Mouse (Mus musculus) thymus, adult 2 months (tissue): ENCODE results near the gene Gm17359. TPM values are rescaled to one million over a fixed set of nuclear protein-coding genes. Genes with fewer than 3 reads are reported as not detected.

Experiments
- DNase-seq: peaks from one replicate; pipeline ENCODE4 v3.0.0; 2021
- H3K27ac ChIP-seq: fragments of 200-500 bp; 2 replicates; pipeline ENCODE4 v1.5.1; 2012; ENCODE audit warnings: low read length, control low read depth; ENCODE audit not compliant: control insufficient read depth, insufficient read depth
- H3K27me3 ChIP-seq: fragments of 200-500 bp; 2 replicates; pipeline ENCODE4 v1.6.1; 2012; ENCODE audit warnings: mild to moderate bottlenecking, low read length, moderate library complexity, mixed read lengths; ENCODE audit not compliant: control insufficient read depth, insufficient read depth
- H3K36me3 ChIP-seq: fragments of 200-500 bp; 2 replicates; pipeline ENCODE4 v1.6.1; 2012; ENCODE audit warnings: mild to moderate bottlenecking, low read length, moderate library complexity; ENCODE audit not compliant: control insufficient read depth, insufficient read depth
- H3K4me1 ChIP-seq: fragments of 200-500 bp; replicated peaks from 2 replicates; pipeline ENCODE4 v1.6.1; 2012; ENCODE audit warnings: low read length; ENCODE audit not compliant: control insufficient read depth, insufficient read depth
- H3K4me3 ChIP-seq: fragments of 200-500 bp; 2 replicates; pipeline ENCODE4 v1.5.1; 2012; ENCODE audit warnings: mild to moderate bottlenecking, low read length, control low read depth, moderate library complexity; ENCODE audit not compliant: control insufficient read depth, insufficient read depth
- CTCF ChIP-seq: fragments of 200-500 bp; IDR thresholded peaks from 2 replicates; pipeline ENCODE4 v1.5.1; 2012; ENCODE audit warnings: mild to moderate bottlenecking, control low read depth, low read length, moderate library complexity, borderline replicate concordance; ENCODE audit not compliant: control insufficient read depth, poor library complexity, insufficient read depth; ENCODE audit errors: extremely low read depth
- POLR2A ChIP-seq: fragments of 200-500 bp; IDR thresholded peaks from 2 replicates; pipeline ENCODE4 v1.6.1; 2012; ENCODE audit warnings: mild to moderate bottlenecking, low read length, control low read depth, moderate library complexity; ENCODE audit not compliant: control insufficient read depth, poor library complexity, insufficient read depth; ENCODE audit errors: extremely low read depth
- WGBS: fragments of 180-500 bp; shearing (Covaris S2); methylation state at CpG from one replicate; pipeline ENCODE4 v1.1.7; 2018; 5-methylcytosine and 5-hydroxymethylcytosine counted together
- polyA plus RNA-seq: library from polyadenylated mRNA; depleted of rRNA; stranded (reverse); fragments of >200 nt; gene quantifications from 2 replicates; pipeline ENCODE4 v1.2.3, GENCODE M21; 2012; rRNA removed

Gene Gm17359
- polyA plus RNA-seq = 0.11 TPM in 1 of 2 replicates, not detected in the other

DNA sequence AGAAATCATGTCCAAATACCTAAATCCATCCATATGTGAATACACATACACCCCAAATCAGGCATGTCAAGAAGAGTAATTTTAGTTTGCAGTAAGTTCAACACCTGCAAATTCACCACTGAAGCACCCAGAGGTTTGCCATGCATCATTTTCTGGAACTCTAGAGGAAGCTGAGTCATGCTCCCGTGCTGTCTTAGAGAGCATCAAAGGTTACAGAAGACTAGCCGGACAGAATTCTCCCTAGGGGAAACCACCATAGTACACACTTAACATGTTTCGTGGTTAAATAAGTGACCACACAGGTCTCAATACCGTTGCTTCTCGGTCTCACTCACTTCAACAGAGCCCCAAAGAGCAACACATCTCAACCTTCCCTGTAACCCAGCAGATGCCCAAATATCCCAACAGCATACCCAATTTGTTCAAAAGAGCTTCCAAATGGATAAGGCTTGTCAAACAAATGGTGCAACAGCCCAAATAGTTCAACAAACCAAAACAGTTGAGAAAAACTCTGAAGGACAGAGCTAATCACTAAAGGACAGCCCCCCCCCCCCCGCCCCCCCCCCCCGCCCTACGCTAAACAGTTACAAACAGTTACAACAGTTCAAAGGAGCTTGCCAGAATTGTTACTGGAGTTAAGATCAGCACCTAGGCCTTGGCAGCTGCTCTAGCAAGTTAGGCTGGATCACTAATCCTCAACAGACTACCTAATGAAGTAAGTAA, at the start of gene Gm17359:
Gene Gm17359 (plus strand): TSS at position 618 of the 723 bp plus-strand sequence.
- Histone ChIP-seq H3K4me1 (no peaks in the 10 kb centered on the region), H3K27me3 (no peaks in the 10 kb centered on the region), H3K36me3 (no peaks in the 10 kb centered on the region), H3K4me3 (no peak within 1 kb of the TSS), H3K27ac (no peak within 1 kb of the TSS)
- DNase-seq = no peak
- TF ChIP-seq POLR2A (no peak), CTCF (no peak)
- WGBS = 9% methylated on average over 8 of the region's 8 CpGs

DNA sequence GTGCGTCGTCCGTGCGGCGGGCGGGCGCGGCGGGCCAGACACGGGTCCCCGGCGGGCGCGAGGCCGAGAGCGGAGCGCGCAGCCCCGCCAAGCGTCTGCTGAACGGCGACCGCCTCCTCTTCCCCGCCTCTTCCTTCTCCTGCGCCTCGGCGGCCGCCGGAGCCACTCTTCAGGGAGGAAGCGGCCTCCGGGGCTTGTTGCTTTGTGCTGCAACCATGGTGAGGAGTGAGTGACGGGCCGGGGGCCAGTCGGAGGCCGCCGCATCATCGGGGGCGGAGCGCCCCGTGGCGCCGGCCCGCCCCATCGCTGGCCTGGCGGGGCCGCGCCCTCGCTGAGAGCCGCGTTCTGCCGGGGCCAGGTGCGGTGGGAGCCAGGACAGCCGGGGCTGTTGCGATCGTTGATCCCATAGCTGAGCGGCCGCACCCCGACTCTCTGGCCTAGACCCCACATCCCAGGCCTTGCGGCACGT, 49.3 kb upstream of the Gm17359 start:
- DNase-seq = peak; percentile 93
- Histone ChIP-seq H3K27ac (no peak overlapping the region), H3K36me3 (no peaks in the 10 kb centered on the region), H3K27me3 (no peaks in the 10 kb centered on the region), H3K4me1 (peaks cover 18% of the 10 kb centered on the region), H3K4me3 (peak overlapping the region; percentile 99)
- peak; percentile 75 for TF ChIP-seq POLR2A
- peak; percentile 46; the same call in 1 of the 2 replicates for TF ChIP-seq CTCF
- WGBS = under 1% methylated on average over 59 of the region's 60 CpGs

DNA sequence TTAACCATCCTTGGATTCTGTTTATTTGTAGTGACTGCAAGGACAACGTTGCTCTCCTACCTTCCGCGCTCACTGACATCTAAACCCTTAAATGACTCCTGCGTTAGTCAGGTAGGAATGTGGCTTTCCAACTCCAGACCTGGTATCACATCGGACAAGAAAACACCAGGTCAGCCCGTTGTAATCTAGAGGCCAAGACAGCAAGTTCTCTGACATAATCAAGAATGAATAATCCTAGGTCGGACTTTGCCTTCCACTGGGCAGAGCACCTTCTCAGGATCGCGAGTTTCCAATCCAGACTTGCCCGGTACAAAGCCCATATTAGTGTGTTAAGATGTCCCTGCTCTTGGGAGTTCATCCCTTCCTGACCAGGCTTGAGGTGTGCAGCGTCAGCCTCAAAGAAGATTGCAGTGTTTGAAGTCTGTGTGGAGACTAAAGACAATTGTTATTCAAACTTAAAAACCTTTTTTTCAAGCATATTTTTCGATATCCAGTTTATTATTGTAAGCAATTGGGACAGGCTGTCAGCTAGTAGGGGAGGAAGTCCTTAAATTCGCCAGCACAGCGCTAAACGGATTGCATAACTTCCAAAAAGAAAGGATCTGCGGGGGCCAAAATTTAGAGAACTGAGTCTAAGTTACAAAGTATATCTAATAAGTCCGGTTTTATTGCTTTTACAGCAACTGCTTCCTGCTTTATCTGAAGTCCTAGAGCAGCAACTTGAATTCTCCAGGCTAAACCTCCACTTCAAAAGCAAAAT, 48.6 kb upstream of the Gm17359 start:
- Histone ChIP-seq H3K4me3 (peak overlapping the region; percentile 84), H3K27ac (no peak overlapping the region), H3K4me1 (peaks cover 18% of the 10 kb centered on the region), H3K36me3 (no peaks in the 10 kb centered on the region), H3K27me3 (no peaks in the 10 kb centered on the region)
- WGBS = 11% methylated on average over 17 of the region's 17 CpGs
- DNase-seq = no peak
- TF ChIP-seq POLR2A (no peak), CTCF (no peak)

DNA sequence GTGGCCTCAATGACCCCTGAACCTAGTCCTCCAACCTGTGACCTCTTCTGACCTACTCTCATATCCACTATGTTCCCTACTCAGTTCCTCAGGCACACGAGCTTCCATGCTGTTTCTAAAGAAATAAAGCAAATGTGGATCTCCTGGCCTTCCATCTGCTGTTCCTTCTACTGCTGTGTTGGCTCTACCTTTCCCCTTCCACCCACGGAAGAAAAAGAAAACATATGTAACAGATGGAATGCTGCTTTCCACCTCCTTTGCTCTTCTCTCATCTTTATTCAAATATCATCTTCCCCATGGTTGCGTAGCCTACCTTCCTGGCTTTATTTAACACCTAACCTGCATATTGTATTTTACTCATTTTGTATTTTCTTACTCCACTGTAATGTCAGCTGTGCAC, 47.4 kb upstream of the Gm17359 start:
- peaks cover 18% of the 10 kb centered on the region for H3K4me1 ChIP-seq
- TF ChIP-seq POLR2A (no peak), CTCF (no peak)
- H3K27me3 ChIP-seq = no peaks in the 10 kb centered on the region
- no peak for DNase-seq
- WGBS = 88% methylated on average over 3 of the region's 3 CpGs
- no peak overlapping the region for H3K4me3 ChIP-seq
- no peak overlapping the region for H3K27ac ChIP-seq
- no peaks in the 10 kb centered on the region for H3K36me3 ChIP-seq

DNA sequence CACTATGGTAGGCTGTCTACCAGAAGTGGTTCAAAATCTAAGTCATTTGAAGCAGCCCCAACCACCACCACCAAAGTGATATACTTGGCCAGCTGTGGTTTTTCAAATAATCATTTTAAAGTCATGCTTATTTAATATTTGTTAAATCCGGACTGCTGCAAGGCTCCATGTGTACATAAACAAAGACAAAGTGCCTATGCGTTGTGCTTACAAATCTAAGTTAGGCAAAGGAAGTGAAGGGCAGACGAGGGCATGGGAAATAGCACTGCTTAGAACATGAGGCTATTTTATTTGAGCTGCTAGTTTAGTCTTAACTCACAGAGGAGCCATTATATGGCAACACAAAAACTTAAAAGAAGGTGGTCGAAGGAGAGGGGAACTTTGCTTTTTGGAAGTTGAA, 43.4 kb upstream of the Gm17359 start:
- TF ChIP-seq CTCF = no peak
- no peak for TF ChIP-seq POLR2A
- DNase-seq = no peak
- 93% methylated on average over 4 of the region's 4 CpGs for WGBS
- Histone ChIP-seq H3K4me3 (no peak overlapping the region), H3K27ac (no peak overlapping the region), H3K36me3 (no peaks in the 10 kb centered on the region), H3K4me1 (no peaks in the 10 kb centered on the region), H3K27me3 (no peaks in the 10 kb centered on the region)

DNA sequence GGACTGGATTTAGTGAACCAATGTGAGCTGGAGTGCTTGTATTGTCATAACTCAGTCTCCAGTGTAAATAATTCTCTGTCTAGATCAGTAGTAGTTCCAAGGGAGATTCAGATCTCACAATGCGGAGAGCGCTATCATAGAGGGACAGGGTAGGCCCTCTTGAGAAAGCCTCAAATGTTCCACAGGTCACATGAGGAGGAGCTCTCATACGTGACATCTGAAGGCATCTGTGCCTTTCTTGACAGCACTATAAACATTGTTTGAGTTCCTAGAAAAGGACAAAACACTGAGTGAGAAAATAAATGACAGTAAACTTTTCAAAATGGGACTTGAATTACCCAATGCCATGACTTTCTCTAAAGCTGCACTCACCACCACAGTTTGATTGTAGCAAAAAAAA, 41.8 kb upstream of the Gm17359 start:
- TF ChIP-seq POLR2A (no peak), CTCF (no peak)
- no peaks in the 10 kb centered on the region for H3K4me1 ChIP-seq
- H3K36me3 ChIP-seq = no peaks in the 10 kb centered on the region
- H3K27ac ChIP-seq = no peak overlapping the region
- DNase-seq = no peak
- 96% methylated on average over 3 of the region's 3 CpGs for WGBS
- H3K4me3 ChIP-seq = no peak overlapping the region
- no peaks in the 10 kb centered on the region for H3K27me3 ChIP-seq

DNA sequence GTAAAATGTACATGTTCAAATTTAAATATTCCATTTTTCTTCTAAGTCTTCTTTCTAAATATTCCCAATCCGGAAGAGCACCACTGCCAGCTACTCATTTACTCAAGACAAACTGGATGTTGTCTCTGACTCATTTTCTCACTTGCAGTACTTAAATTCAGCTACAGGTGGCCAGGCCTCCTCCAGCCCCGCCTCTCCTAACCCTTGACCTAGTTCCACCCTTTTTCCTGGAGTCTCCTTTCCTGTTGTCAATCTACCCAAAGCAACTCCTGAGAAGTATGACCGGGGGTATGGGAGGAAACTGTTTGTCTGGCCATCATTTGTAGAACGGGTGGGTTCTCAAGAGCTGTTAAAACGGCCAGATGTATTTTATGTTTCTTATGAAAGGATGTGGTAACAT, 40.4 kb upstream of the Gm17359 start:
- H3K4me3 ChIP-seq = no peak overlapping the region
- H3K4me1 ChIP-seq = no peaks in the 10 kb centered on the region
- H3K27ac ChIP-seq = no peak overlapping the region
- TF ChIP-seq CTCF = no peak
- TF ChIP-seq POLR2A = no peak
- no peak for DNase-seq
- WGBS = 80% methylated on average over 5 of the region's 5 CpGs
- no peaks in the 10 kb centered on the region for H3K36me3 ChIP-seq
- H3K27me3 ChIP-seq = no peaks in the 10 kb centered on the region
